Mouse (Mus musculus) kidney, adult 11 months (tissue): ENCODE results near the gene 4933415A04Rik.

Source experiments
- DNase-seq: peaks from one replicate; pipeline ENCODE4 v3.0.0; 2022

Gene 4933415A04Rik

DNA sequence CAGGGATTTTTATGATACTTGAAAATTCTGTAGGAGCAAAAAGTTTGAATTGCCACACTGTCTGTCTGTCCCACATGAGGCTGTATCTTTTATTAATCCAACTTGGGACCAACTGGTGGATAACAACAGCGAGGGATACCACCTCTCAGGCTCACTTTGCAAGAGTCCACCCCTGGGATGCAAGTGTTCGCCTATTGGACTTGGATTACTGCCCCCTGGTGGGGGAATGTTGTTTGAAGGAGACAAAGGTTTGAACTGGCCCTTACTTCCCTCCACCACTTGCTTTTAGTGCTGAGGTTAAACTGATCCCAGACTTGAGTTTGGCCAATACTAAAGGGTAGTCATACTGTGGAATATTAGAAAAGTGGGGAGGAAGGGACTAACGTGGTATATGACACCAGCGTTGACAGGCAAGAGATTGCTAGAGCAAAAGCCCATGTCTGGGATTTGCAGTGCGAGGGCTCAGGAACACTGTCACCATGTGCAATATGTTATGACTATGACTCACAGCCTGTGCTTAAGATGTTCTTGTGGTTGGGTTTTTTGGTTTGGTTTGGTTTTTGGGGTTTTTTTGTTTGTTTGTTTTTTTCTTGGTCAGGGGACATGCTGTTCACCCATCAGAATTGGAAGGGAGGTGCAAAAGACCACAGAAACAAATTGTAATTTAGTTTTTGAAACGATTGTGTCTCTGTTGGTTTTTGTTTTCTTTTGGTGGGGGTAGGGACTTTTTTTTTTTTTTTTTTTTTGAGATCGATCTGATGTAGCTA is at the start of gene 4933415A04Rik:
Gene 4933415A04Rik, plus strand, starts transcription at position 717 of the 767 bp plus-strand sequence.
- DNase-seq = peak; percentile 28

DNA sequence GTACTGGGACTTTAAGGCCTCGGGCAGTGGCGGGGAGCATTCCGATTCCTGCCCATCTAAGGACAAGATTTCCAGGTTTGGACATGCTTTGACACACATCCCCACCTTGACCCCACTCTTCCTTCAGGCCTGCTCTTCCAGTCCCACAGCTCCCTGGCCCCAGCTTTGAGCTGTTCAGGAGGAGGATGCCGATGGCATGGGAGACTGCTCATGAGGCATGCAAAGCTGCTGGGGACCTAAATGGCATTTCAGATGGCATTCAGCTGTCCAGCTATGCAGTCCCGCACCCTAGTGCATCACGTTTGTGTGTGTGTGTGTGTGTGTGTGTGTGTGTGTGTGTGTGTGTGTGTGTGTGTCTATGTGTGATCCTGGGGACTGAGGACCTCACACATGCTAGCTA is 49.8 kb upstream of the 4933415A04Rik start:
- no peak for DNase-seq

DNA sequence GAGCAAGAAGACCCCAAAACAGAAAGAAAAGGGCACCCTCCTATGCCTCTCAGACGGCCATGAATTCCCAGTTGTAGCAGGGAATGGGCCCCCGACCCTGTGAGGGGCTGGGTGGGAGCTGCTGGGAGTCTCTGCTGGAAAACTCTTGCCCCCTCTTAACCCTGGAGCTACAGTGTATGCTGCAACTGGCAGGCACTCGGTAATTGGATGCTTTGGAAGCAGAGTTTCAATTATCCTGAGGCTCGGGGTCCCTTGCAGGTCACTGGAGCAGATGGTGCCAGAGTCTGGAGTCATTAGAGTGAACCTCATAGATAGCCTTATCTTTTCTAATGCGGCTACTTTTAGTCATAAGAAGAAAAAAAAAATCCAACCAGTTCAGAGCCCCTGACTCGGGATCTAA is 47.0 kb upstream of the 4933415A04Rik start:
- DNase-seq = no peak

DNA sequence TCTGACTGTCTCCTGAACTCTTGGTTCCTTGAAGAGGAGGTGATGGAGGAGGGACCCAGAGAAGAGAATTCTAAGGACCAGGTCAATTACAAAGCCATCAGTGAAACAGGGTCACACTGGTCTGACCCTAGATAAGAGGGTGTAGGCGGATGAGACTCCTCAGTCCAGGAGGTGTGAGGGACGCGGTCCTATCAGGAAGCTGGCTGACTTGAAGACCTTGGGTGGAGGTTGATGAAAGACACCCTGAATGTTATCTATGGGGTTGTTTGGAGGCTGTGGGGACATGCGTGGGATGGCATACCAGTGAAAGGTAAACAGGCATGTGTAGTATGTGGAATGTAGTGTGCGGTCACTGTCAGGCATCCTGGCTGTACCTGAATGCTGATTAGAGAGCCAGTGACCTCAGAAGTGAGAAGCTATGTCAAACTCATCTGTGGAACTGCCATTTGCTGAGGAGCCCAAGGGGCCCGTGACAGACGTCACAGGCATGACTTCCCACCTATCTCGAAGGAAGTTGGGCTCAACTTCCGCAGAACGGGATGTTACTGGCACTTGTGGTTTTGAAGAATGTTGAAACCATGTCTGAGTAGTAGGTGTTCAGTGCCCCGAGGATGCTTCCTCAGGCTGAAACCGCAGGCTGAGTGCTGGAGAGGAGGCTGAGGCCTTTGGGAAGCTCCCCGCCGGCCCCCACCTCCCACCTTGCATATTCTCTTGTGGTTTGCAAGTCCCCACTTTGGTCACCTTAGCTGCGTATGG is 43.0 kb upstream of the 4933415A04Rik start:
- DNase-seq = no peak

DNA sequence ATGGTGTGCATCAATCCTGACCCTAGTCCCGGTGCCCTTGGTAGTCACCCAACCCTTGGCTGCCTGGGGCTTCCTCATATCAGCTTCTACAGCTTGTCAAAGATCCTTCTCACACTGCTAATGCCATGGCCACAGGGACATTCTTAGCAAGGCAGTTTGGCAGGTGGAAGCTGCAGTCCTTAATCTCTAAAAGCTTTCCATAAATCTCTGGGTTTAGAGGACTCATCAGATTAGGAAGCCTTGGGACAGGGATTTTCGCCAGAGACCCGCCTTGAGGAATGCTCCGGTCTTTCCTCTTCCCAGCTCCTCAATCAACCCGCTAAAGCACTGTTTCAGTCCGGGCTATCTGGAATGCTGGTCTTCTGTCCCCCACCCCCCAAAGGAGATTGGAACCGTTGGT is 42.0 kb upstream of the 4933415A04Rik start:
- DNase-seq = no peak

DNA sequence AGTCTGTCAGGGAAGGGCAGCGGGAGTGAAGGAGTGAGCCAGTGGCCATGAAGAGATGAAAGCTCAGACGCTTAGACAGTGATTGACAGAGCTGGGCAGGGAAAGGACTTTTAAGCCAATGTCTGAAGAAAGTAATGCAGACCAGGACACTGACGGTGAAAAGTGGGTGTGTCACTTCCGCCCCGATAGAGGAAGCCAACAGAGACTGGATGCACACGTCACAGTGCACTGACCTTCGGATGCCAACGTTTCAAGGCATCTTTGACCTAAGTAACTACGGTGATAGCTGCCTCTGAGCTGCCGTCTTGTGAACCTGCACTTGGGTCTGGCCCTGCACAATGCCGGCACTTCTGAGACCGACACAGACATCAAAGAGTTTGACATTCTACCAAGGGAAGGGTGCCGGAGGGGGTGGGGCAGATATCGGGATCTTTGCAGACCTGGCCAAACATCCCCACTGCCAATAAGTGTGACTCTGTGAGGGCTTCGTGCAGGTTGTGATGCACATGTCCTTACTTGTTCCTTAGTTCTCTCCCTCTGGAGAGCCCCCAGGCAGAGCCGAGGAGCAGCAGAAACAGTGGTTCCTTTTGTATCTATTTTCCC is 40.9 kb upstream of the 4933415A04Rik start:
- no peak for DNase-seq

GRCm38 (mm10) chr11:43546678-43547077 is 40.2 kb upstream of the 4933415A04Rik start:
- DNase-seq = no peak

GRCm38 (mm10) chr11:43548148-43548547 is 38.7 kb upstream of the 4933415A04Rik start:
- peak; percentile 12 for DNase-seq

DNA sequence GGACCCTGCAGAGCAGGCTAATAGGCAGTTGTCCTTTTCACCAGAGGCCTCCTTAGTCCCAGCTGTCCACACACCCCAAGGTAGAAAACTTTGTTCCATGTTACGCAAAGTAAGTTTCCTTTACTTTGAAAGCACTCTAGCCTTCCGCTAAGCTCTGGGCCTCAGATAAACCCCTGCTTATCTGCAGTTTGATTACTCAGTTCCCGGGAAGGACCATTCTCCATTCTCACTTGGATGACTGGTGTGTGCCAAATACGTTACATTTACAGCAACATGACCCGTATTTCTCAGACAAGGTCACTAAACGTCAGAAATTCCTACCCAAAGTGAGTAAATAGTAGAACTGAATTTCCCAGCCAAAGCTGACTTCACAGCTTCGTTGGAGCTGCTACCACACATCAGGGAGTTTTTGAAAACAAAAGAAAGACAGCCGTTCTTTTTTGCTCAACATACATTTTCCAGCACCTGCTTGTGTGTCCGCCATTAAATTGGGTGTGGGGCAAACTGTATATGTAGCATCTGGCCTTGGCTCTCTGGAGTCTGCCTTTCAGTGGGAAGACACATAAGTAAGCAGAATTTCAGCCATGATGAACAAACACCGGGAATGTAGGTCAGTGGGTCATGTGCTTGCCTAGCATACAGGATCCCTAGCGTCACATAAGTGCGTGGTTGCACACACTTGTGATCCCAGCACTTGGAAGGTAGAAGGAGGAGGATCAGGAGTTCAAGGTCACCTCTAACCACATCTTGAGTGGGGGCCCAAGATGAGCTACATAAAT is 38.0 kb upstream of the 4933415A04Rik start:
- DNase-seq = no peak

DNA sequence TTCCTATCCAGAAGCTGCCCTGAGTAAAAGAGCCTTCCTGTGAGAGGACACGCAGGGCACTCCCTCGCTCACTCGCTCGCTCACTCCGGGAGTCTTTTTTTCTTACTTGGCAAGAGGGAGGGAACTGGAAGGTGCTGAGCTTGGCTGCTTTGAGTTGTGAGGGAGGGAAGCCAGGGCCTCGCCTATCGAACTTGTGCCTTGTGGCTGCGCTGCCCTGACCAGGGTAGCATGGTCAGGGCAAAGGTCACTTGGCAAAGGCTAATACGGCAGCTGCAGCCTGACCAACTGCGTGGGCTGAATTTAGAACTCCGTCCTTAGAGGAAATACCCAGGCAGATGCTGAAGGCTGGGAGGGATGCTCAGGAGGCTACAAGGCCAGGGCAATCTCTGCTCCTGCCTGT is 37.1 kb upstream of the 4933415A04Rik start:
- peak; percentile 87 for DNase-seq

DNA sequence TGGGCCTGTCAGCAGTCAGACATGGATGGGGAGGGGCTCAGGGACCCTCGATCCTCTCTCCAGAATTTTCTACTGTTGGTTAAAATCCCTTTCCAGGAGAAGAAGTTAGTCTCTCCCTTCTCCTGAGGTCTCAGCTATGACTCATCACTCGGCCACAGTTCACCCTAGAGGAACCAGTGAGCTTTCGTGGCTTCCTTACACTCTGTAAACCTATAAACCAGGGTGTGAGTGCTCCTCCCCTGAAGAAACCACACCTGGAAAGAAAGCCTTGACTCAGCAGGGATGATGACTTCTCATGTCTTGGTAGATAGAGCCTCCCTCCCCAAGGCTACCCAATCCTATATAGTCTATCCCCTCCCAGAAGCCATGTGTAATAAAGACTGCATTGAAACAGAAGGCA is 35.1 kb upstream of the 4933415A04Rik start:
- no peak for DNase-seq

DNA sequence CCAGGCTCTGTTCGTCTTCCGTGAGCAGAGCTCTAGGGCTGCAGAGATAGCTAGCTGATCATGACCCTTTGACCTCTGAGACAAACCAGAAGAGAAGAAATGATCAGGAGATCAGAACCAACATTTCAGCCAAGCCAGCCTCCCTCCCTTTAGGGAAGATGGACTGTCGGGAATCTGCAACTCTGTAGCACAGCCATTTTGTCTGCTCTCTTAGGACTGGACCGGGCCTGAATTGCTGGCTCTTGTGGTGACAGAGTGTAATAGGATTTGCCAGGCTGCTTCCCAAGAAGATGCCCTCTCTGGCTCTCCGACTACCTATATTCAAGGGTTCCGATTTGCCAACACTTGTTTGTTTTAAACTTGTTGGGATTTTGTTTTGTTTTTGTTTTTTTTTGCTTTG is 34.2 kb upstream of the 4933415A04Rik start:
- DNase-seq = no peak

- no peak for DNase-seq
Measured at GRCm38 (mm10) chr11:43556538-43556937, 30.3 kb upstream of the 4933415A04Rik start.

DNA sequence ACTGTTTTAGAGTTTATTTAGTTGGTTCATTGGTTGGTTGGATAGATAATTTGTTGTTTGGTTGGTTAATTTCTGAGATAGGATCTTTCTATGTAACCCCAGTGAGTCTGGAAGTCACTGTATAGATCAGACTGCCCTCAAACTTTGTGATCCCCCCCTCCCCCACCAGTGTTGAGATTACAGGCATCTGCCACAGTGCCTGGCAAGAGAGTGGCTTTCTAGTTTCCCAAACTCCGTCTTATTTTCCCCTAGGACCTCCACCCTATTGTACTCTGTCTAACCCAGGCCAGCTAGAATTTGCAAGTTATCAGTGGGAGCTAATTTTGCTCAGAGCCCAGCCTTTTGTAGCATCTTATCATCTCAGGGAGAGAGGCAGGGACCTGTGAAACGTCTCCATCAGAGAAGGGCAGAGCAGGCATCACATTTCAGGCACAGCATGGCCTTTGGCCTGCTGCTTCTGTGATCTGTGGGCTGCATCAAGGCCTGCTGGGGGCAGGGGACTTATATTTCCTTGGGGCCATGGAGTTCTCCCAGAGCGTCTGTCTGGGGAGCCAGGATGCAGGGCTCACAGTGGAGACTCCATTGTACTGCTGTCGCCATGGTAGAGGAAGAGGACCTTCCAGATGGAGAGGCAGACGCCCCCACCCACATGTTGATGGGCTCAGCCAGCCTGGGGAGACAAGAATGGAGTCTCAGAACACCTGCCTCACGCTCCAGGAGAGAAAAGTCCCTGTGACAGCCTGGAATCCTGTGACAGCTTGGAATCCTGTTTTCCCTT is 27.1 kb upstream of the 4933415A04Rik start:
- DNase-seq = no peak

GRCm38 (mm10) chr11:43563654-43564244 is 23.1 kb upstream of the 4933415A04Rik start:
- no peak for DNase-seq

GRCm38 (mm10) chr11:43565414-43565813 is 21.4 kb upstream of the 4933415A04Rik start:
- DNase-seq = no peak

DNA sequence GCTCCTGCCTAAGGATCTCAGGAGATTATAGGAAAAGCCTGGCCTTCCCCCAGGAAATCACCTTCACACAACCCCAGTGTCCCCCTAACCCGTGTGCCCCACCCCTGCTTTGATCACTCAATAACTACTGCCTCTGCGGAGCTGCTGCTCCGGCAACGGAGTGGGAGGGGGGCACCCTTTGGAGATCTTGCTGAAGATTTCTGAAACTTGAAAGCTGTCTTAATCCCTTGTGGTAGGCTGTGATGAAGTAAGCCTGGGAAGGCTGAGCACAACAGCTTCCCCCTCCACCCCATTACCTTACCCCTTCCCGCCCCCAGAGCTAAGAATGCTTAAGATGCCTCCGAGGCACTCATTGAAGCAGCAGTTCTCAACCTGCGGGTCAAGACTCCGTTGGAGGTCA is 21.0 kb upstream of the 4933415A04Rik start:
- DNase-seq = no peak

GRCm38 (mm10) chr11:43566696-43567095 is 20.1 kb upstream of the 4933415A04Rik start:
- no peak for DNase-seq

- DNase-seq = no peak
Measured at GRCm38 (mm10) chr11:43568263-43568662, 18.6 kb upstream of the 4933415A04Rik start.

DNA sequence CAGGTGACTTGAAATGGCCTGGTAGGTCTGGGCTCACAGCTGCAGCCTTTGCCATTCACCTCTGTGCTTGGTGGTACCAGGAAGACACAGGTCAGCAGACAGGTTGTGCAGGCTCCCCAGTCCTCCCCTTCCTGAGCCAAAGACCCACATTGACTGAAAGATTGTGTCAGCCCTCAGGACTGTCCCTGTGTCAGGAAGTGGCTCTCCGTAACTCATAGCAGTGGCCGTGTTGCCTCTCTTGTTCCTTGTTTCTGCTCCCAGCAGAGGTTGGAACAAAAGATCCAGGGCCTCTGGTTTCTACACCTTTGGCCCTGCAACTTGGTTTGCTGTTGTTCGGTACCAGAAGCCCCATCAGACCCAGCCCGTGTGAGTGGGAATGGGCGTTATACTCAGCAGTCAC is 17.7 kb upstream of the 4933415A04Rik start:
- no peak for DNase-seq

DNA sequence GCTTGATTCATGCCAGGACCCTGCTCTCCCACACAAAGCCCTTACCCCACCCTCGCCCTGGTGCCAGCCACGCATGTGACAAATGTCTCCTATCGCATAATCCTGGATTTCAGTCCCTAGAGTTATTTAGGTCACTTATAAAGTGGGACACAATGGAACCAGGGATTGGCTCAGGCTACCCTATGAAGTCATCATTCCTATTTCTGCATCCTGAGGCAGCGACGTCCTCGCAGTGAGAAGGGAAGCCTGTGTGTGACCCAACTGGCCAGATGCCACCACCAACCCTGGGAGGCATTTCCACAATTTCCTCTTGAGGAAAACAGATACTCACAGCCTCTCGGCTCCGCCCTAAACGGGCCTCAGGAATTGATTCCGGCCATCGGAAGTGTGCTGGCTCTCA is 17.2 kb upstream of the 4933415A04Rik start:
- DNase-seq = peak; percentile 85

DNA sequence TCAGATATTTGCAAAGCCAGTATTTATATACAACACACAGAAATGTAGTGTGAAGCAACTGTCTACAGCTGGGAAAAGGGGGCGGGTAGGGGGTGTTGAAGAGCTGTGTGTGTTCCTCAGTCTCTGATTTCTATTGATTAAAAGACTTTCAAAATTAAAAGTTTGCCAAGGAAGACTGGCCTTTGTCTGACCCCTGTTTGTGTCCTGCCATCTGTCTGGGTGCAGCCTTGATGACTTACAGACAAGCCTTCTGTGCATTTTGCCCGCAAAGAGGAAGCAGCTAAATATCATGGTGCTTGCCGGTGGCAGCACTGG is 11.8 kb upstream of the 4933415A04Rik start:
- no peak for DNase-seq
